Mouse (Mus musculus) spleen, adult 2 months (tissue): Measurements from ENCODE around the gene Mefv. TPM values are rescaled to one million over a fixed set of nuclear protein-coding genes. Genes with fewer than 3 reads are reported as not detected.
A peak's percentile ranks its signal among the peaks of the same experiment; 100 is the strongest.
"Not testable (repeated sequence)": the region's sequence is repeated elsewhere in the genome, so short reads cannot be mapped to it uniquely, and the experiment has no call there.

Source experiments
- DNase-seq, 2 experiments: peaks; one replicate each; pipeline versions ENCODE4 v3.0.0 to v3.0.0-alpha.2; 2012 to 2021; ENCODE audit warnings: low spot score in 2 of 2, low read depth in 1 of 2
- H3K27ac ChIP-seq: fragments of 200-500 bp; 2 replicates; pipeline ENCODE4 v1.5.1; 2012; ENCODE audit warnings: low read length, inconsistent platforms; ENCODE audit not compliant: insufficient read depth
- H3K27me3 ChIP-seq: fragments of 200-500 bp; 2 replicates; pipeline ENCODE4 v1.6.1; 2012; ENCODE audit warnings: mild to moderate bottlenecking, moderate library complexity, low read length, inconsistent platforms; ENCODE audit not compliant: control insufficient read depth, insufficient read depth
- H3K36me3 ChIP-seq: fragments of 200-500 bp; 2 replicates; pipeline ENCODE4 v1.6.1; 2012; ENCODE audit warnings: mild to moderate bottlenecking, low read length, inconsistent platforms; ENCODE audit not compliant: control insufficient read depth, insufficient read depth
- H3K4me1 ChIP-seq: fragments of 200-500 bp; 2 replicates; pipeline ENCODE4 v1.6.1; 2011; ENCODE audit warnings: inconsistent platforms; ENCODE audit not compliant: control insufficient read depth, insufficient read depth, insufficient read length
- H3K4me3 ChIP-seq: fragments of 200-500 bp; 2 replicates; pipeline ENCODE4 v1.5.1; 2011; ENCODE audit warnings: mild to moderate bottlenecking, inconsistent platforms; ENCODE audit not compliant: insufficient read depth, insufficient read length; ENCODE audit errors: extremely low read depth
- CTCF ChIP-seq: fragments of 200-500 bp; IDR thresholded peaks from 2 replicates; pipeline ENCODE4 v1.5.1; 2011; ENCODE audit warnings: mild to moderate bottlenecking, inconsistent platforms; ENCODE audit not compliant: insufficient read depth, insufficient read length, insufficient replicate concordance; ENCODE audit errors: extremely low read depth
- POLR2A ChIP-seq: fragments of 200-500 bp; IDR thresholded peaks from 2 replicates; pipeline ENCODE4 v1.6.1; 2011; ENCODE audit warnings: low read depth, low read length, inconsistent platforms
- WGBS: fragments of 180-500 bp; shearing (Covaris S2); methylation state at CpG from one replicate; pipeline ENCODE4 v1.1.7; 2018; 5-methylcytosine and 5-hydroxymethylcytosine counted together
- polyA plus RNA-seq: library from polyadenylated mRNA; depleted of rRNA; stranded (reverse); fragments of >200 nt; gene quantifications from 2 replicates; pipeline ENCODE4 v1.2.3, GENCODE M21; 2012; rRNA removed

Mefv gene
- polyA plus RNA-seq, 1 experiment: 2.9 TPM

- Histone ChIP-seq H3K36me3 (no peaks in the 10 kb centered on the region), H3K27ac (peak overlapping the region; percentile 20; the same call in 1 of the 2 replicates), H3K27me3 (no peaks in the 10 kb centered on the region), H3K4me1 (0 out of 2 replicates have a peak, but pooled peaks cover 2% of the 10 kb centered on the region), H3K4me3 (no peak overlapping the region)
- peak; percentile 16 to 19 for DNase-seq
- TF ChIP-seq POLR2A: no peak
- no peak for TF ChIP-seq CTCF
- 42% methylated on average over 8 of the region's 8 CpGs for WGBS
Measured at GRCm38 (mm10) chr16:3699281-3699680, 18.6 kb downstream of the Mefv start.

- not testable (repeated sequence) for DNase-seq, H3K27me3 ChIP-seq, H3K27ac ChIP-seq, H3K4me1 ChIP-seq, H3K36me3 ChIP-seq, H3K4me3 ChIP-seq
- WGBS: 68% methylated on average over 20 of the region's 20 CpGs
Measured at GRCm38 (mm10) chr16:3689608-3690007, 28.3 kb downstream of the Mefv start.

Other genes with a start within 250 kb of the Mefv start
- gene Olfr161, start 127.1 kb downstream of the Mefv start, polyA plus RNA-seq: not detected in 2 replicates
- 8.9 and 10.5 TPM in 2 replicates for gene Zfp263, start 26.0 kb upstream of the Mefv start, polyA plus RNA-seq
- not detected in 2 replicates for gene Olfr15, start 112.8 kb upstream of the Mefv start, polyA plus RNA-seq
- 0.49 and 0.65 TPM in 2 replicates for gene Zfp174, start 129.2 kb upstream of the Mefv start, polyA plus RNA-seq
- 63.8 and 73.2 TPM in 2 replicates for gene Naa60, start 154.3 kb upstream of the Mefv start, polyA plus RNA-seq
- 3.1 and 3.5 TPM in 2 replicates for gene Zfp597, start 166.5 kb upstream of the Mefv start, polyA plus RNA-seq
- gene Gm20695, start 166.6 kb upstream of the Mefv start, polyA plus RNA-seq: not detected in 2 replicates
- gene 1700037C18Rik, start 190.6 kb upstream of the Mefv start, polyA plus RNA-seq: 8.2 and 8.3 TPM in 2 replicates
- gene Cluap1, start 190.7 kb upstream of the Mefv start, polyA plus RNA-seq: 9.4 and 9.5 TPM in 2 replicates